Mouse (Mus musculus): ENCODE measurements at regions not wholly inside any gene's neighbourhood (a gene's known extent, or its start where the extent isn't known, plus 50 kb on each side); places are given as distances from the start of the nearest gene placed in this dataset.

DNA sequence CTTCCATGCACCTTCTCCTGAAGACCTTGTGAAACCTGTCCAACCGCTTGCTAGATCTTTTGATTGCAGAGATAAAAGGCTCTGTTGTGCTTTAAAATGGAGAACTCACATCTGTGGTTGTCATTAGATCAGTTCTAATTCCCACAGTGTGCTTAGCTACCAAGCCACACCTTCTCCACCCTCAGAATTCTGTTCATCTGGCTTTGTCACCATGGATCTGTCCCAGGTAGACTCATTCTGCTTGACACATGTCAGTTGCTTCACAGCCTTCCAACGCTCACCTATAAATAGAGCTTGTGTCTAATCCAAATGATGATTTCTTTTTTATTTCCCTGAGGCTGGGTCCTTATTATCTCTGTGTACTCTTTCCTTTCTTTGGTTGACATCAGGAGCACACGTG lies 325.7 kb upstream of the Emcn start:
- TF ChIP-seq CTCF (IDR thresholded peaks at IDR 0.05; ENCODE audit: low read depth, low read length) (no peak), TAL1 (conservative IDR thresholded peaks at IDR 0.05; ENCODE audit: low read depth, low read length) (no peak), POLR2AphosphoS5 (IDR thresholded peaks at IDR 0.05; ENCODE audit: insufficient replicate concordance, low read depth, low read length) (no peak), GATA1 (IDR thresholded peaks at IDR 0.05; ENCODE audit: borderline replicate concordance, low read length) (no peak), GATA2 (IDR thresholded peaks at IDR 0.05; ENCODE audit: borderline replicate concordance, low read depth, low read length) (no peak)

Measured in G1E (cell line).